7 mouse cellular contexts compared by ENCODE assay signal in genomic region chr8:111338370-111339208, GRCm38 (mm10). TPM values are rescaled to one million over a fixed set of nuclear protein-coding genes. Genes with fewer than 3 reads are reported as not detected.
DNase-seq lines count a peak whose midpoint lies in the region; ATAC-seq and TF ChIP-seq lines count a peak whose summit lies in the region.

No protein-coding gene starts in this region.

- H3K4me2 ChIP-seq in forebrain, embryonic 13.5 days = peak overlapping the region; percentile 78
- peak overlapping the region; percentile 89 for H3K4me2 ChIP-seq in liver, embryonic 13.5 days

- no peaks in the 10 kb centered on the region for H3K36me3 ChIP-seq in forebrain, embryonic 13.5 days (ENCODE audit: poor library complexity, severe bottlenecking)
- no peaks in the 10 kb centered on the region for H3K36me3 ChIP-seq in liver, embryonic 13.5 days
- peaks cover 1% of the 10 kb centered on the region; the same call in 1 of the 2 replicates for H3K36me3 ChIP-seq in small intestine, adult 2 months (ENCODE audit: control insufficient read depth, insufficient read depth, low read length)

- H3K27me3 ChIP-seq in forebrain, embryonic 13.5 days = peaks cover 42% of the 10 kb centered on the region
- peaks cover 26% of the 10 kb centered on the region for H3K27me3 ChIP-seq in liver, embryonic 13.5 days
- no peaks in the 10 kb centered on the region for H3K27me3 ChIP-seq in small intestine, adult 2 months (ENCODE audit: control insufficient read depth, insufficient read depth, low read length)

- peak; percentile 5 for DNase-seq in spleen, adult 12 weeks (ENCODE audit: low spot score)
- no peak for DNase-seq in spleen, postnatal 14 days (ENCODE audit: low spot score in 2 of 2)
- no peak for DNase-seq in liver, embryonic 13.5 days
- no peak for DNase-seq in spleen, adult 18-20 months
- no peak for DNase-seq in right cerebral cortex, postnatal 36 days (ENCODE audit: low spot score in 2 of 2)

- ATAC-seq in forebrain, embryonic 13.5 days = no peak
- ATAC-seq in liver, embryonic 13.5 days (ENCODE audit: low read depth) = no peak

- H3K9ac ChIP-seq in forebrain, embryonic 13.5 days = peak overlapping the region; percentile 51; the same call in 1 of the 2 replicates
- H3K9ac ChIP-seq in liver, embryonic 13.5 days = peak overlapping the region; percentile 62

- H3K4me1 ChIP-seq in forebrain, embryonic 13.5 days = peaks cover 10% of the 10 kb centered on the region
- peaks cover 17% of the 10 kb centered on the region for H3K4me1 ChIP-seq in liver, embryonic 13.5 days (replicated peaks)
- H3K4me1 ChIP-seq in small intestine, adult 2 months (ENCODE audit: control insufficient read depth, insufficient read depth, insufficient read length, low read length) = no peaks in the 10 kb centered on the region

- no peak overlapping the region for H3K27ac ChIP-seq in forebrain, embryonic 13.5 days
- H3K27ac ChIP-seq in liver, embryonic 13.5 days = no peak overlapping the region; the same call in 1 of the 2 replicates
- H3K27ac ChIP-seq in small intestine, adult 2 months (ENCODE audit: insufficient read depth, low read depth, low read length) = peak overlapping the region; percentile 92

- no peak for TF ChIP-seq POLR2A in small intestine, adult 2 months (IDR thresholded peaks at IDR 0.05; ENCODE audit: low read depth, low read length)

- no peak for TF ChIP-seq CTCF in small intestine, adult 2 months (IDR thresholded peaks at IDR 0.05; ENCODE audit: extremely low read depth, insufficient read length, insufficient replicate concordance, low read depth, low read length)

- 54% methylated on average over 12 of the region's 12 CpGs for WGBS in forebrain, embryonic 13.5 days
- WGBS in liver, embryonic 13.5 days (ENCODE audit: insufficient replicate concordance) = 29% methylated on average over 12 of the region's 12 CpGs
- 29% methylated on average over 12 of the region's 12 CpGs for WGBS in small intestine, adult 2 months

- peak overlapping the region; percentile 45 for H3K4me3 ChIP-seq in forebrain, embryonic 13.5 days
- peak overlapping the region; percentile 66 for H3K4me3 ChIP-seq in liver, embryonic 13.5 days (replicated peaks)
- H3K4me3 ChIP-seq in small intestine, adult 2 months (ENCODE audit: low read depth, low read length) = peak overlapping the region; percentile 97

- no peaks in the 10 kb centered on the region for H3K9me3 ChIP-seq in forebrain, embryonic 13.5 days (replicated peaks)
- no peaks in the 10 kb centered on the region for H3K9me3 ChIP-seq in liver, embryonic 13.5 days (replicated peaks)

RNA-seq across cellular contexts. Expression of gene Mlkl, which starts 0.6 kb away (rescaled TPM):
- 0.23 and 0.53 TPM in 2 replicates for polyA plus RNA-seq in forebrain, embryonic 13.5 days (2015; fragmentation: Nextera tagmentation; extraction: Ambion mirVana)
- polyA plus RNA-seq in liver, embryonic 13.5 days (2015; fragmentation: Nextera tagmentation; extraction: Ambion mirVana) = 2.5 and 2.8 TPM in 2 replicates
- polyA plus RNA-seq in small intestine, adult 2 months (2012; rRNA removed) = 0.48 and 0.72 TPM in 2 replicates

RNA-seq across cellular contexts. Expression of gene Rfwd3, which starts 38.6 kb away (rescaled TPM):
- polyA plus RNA-seq in forebrain, embryonic 13.5 days (2015; fragmentation: Nextera tagmentation; extraction: Ambion mirVana) = 47.9 and 52.6 TPM in 2 replicates
- 45.7 and 60.4 TPM in 2 replicates for polyA plus RNA-seq in liver, embryonic 13.5 days (2015; fragmentation: Nextera tagmentation; extraction: Ambion mirVana)
- polyA plus RNA-seq in small intestine, adult 2 months (2012; rRNA removed) = 4.5 and 9.1 TPM in 2 replicates

RNA-seq across cellular contexts. Expression of gene Fa2h, which starts 55.0 kb away (rescaled TPM):
- polyA plus RNA-seq in forebrain, embryonic 13.5 days (2015; fragmentation: Nextera tagmentation; extraction: Ambion mirVana) = not detected in 2 replicates
- not detected in 2 replicates for polyA plus RNA-seq in liver, embryonic 13.5 days (2015; fragmentation: Nextera tagmentation; extraction: Ambion mirVana)
- polyA plus RNA-seq in small intestine, adult 2 months (2012; rRNA removed) = 0.19 and 2.2 TPM in 2 replicates

Comparison
In these comparisons a context has a peak if more than half of its experiments do, and no peak if none do; other contexts are left out.
1. H3K4me3 ChIP-seq: peak in every context shown above with its lines; median percentile 97 in small intestine, adult 2 months; 66 in liver, embryonic 13.5 days; 45 in forebrain, embryonic 13.5 days.